Mouse (Mus musculus) midbrain, postnatal 0 days (tissue): ENCODE results near the gene Lbh. TPM values are rescaled to one million over a fixed set of nuclear protein-coding genes. Genes with fewer than 3 reads are reported as not detected.

Experiments
- ATAC-seq: fragments of 200-750 bp; cut with Nextera tagmentation; 2 replicates; pipeline ENCODE4 v1.8.0; 2017; ENCODE audit warnings: moderate number of reproducible peaks, mild to moderate bottlenecking, moderate TSS enrichment, moderate library complexity; ENCODE audit not compliant: low FRiP score
- DNase-seq: peaks from one replicate; pipeline ENCODE4 v3.0.0-alpha.2; 2015; ENCODE audit warnings: low spot score
- H3K27ac ChIP-seq: fragments of 300-500 bp; sonication (generic); 2 replicates; pipeline ENCODE4 v1.5.1; 2014; ENCODE audit warnings: low read depth, mild to moderate bottlenecking, low read length, mixed read lengths
- H3K27me3 ChIP-seq: fragments of 300-500 bp; sonication (generic); 2 replicates; pipeline ENCODE4 v1.6.1; 2014; ENCODE audit warnings: low read length, control low read depth, mixed read lengths; ENCODE audit not compliant: insufficient read depth
- H3K36me3 ChIP-seq: fragments of 300-500 bp; sonication (generic); 2 replicates; pipeline ENCODE4 v1.6.1; 2014; ENCODE audit warnings: low read length, control low read depth, mixed read lengths; ENCODE audit not compliant: insufficient read depth
- H3K4me1 ChIP-seq: fragments of 300-500 bp; sonication (generic); 2 replicates; pipeline ENCODE4 v1.6.1; 2014; ENCODE audit warnings: mild to moderate bottlenecking, control low read depth, antibody characterized with exemption, low read length, mixed read lengths; ENCODE audit not compliant: insufficient read depth
- H3K4me2 ChIP-seq: fragments of 300-500 bp; sonication (generic); 2 replicates; pipeline ENCODE4 v1.6.1; 2014; ENCODE audit warnings: low read depth, mild to moderate bottlenecking, low read length, mixed read lengths; ENCODE audit not compliant: poor library complexity, severe bottlenecking
- H3K4me3 ChIP-seq: fragments of 300-500 bp; sonication (generic); 2 replicates; pipeline ENCODE4 v1.5.1; 2014; ENCODE audit warnings: low read depth, mild to moderate bottlenecking, low read length, moderate library complexity
- H3K9ac ChIP-seq: fragments of 300-500 bp; sonication (generic); replicated peaks from 2 replicates; pipeline ENCODE4 v1.6.1; 2014; ENCODE audit warnings: mild to moderate bottlenecking, low read length, moderate library complexity, mixed read lengths; ENCODE audit not compliant: poor library complexity, severe bottlenecking
- H3K9me3 ChIP-seq: fragments of 300-500 bp; sonication (generic); 2 replicates; pipeline ENCODE4 v1.6.1; 2016; ENCODE audit warnings: low read length, control low read depth
- CTCF ChIP-seq: IDR thresholded peaks from 2 replicates; pipeline ENCODE4 v1.5.1; 2016; ENCODE audit warnings: antibody characterized with exemption, mild to moderate bottlenecking
- WGBS: fragments of 180-500 bp; shearing (Covaris S2); extraction: QIAGEN DNeasy Blood & Tissue Kit; methylation state at CpG from one replicate; pipeline ENCODE4 v1.1.7; 2014; 5-methylcytosine and 5-hydroxymethylcytosine counted together
- polyA plus RNA-seq: library from polyadenylated mRNA; unstranded; fragments of >200 nt; fragmentation: Nextera tagmentation; extraction: Ambion mirVana; gene quantifications from 2 replicates; pipeline ENCODE4 v1.2.1, GENCODE M21; 2015
- total RNA-seq: library from RNA; depleted of rRNA; stranded (reverse); fragments of >200 nt; gene quantifications from 2 replicates; pipeline ENCODE4 v1.2.3, GENCODE M21; 2014

Lbh gene
- total and polyA plus RNA-seq, 2 experiments from 2014 or later: 3.3 to 77.1 TPM

DNA sequence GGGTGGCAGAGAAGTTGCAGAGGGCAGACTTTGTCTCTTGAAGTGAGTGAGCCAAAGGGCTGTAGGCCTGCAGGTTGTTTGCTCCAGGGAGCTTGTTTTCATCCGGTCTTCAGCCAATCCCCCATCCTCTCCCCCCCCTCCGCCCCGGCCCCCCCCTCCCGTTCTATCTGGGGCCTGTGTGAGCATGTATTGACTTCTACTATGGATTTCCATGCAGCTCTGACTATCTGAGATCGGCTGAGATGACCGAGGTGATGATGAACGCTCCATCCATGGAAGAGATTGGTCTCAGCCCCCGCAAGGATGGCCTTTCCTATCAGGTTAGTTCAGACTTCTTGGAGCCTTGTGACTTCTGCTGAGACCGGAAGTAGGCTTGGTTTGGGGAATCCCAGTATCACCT, 2.9 kb downstream of the Lbh start:
- TF ChIP-seq CTCF: no peak
- Histone ChIP-seq H3K4me1 (peaks cover 24% of the 10 kb centered on the region), H3K27me3 (no peaks in the 10 kb centered on the region), H3K4me2 (peak overlapping the region; percentile 47), H3K27ac (no peak overlapping the region), H3K4me3 (no peak overlapping the region), H3K36me3 (peaks cover 9% of the 10 kb centered on the region; the same call in 1 of the 2 replicates), H3K9me3 (no peaks in the 10 kb centered on the region), H3K9ac (no peak overlapping the region)
- 49% methylated on average over 9 of the region's 9 CpGs for WGBS
- DNase-seq: no peak
- no peak for ATAC-seq

DNA sequence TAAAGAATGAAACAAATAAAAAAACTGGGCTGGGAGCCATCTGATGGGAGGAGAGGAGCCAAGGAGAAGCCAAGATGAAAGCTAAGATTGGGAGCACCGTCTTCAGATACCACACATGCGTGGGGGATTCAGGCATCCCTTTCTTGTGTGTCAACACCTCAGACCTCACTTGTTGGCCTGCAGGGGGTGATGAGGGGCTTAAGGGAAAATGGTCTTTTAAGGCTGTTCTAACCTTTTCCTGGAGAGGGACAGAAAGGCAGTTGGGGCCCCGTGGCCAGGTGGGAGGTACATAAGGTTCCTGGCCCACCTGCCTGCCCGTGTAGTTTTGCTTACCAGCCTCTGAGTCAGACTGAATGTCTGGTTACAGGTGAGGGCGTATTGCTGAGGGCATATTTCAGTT, 4.1 kb downstream of the Lbh start:
- peaks cover 13% of the 10 kb centered on the region; the same call in 1 of the 2 replicates for H3K36me3 ChIP-seq
- no peak overlapping the region for H3K4me3 ChIP-seq
- H3K9me3 ChIP-seq: no peaks in the 10 kb centered on the region
- peaks cover 26% of the 10 kb centered on the region for H3K4me1 ChIP-seq
- no peak overlapping the region for H3K9ac ChIP-seq
- no peak overlapping the region for H3K4me2 ChIP-seq
- peak; percentile 23 for TF ChIP-seq CTCF
- no peak overlapping the region for H3K27ac ChIP-seq
- ATAC-seq (no peak), DNase-seq (no peak)
- no peaks in the 10 kb centered on the region for H3K27me3 ChIP-seq
- WGBS: 78% methylated on average over 5 of the region's 5 CpGs

DNA sequence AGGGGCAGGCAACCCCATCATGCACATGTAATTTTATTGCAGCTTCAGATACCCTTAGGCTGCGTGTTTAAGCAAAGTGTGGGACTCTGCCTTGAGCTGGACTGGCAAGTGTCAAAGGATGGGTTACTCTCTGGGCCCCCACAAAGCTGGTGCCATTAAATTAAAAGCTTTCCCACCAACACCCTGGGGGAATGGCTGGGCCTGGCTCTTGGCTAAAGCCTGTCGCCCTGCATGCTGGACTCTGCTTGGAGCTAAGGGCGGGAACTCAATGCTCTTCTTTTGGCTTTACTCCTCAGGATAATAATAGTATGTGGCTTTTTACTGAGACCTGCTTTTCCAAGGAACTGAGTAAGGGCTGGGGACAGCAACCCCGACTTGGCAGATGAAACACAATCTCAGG, 5.2 kb downstream of the Lbh start:
- TF ChIP-seq CTCF: no peak
- Histone ChIP-seq H3K9ac (no peak overlapping the region), H3K4me2 (no peak overlapping the region), H3K27me3 (no peaks in the 10 kb centered on the region), H3K4me1 (peaks cover 26% of the 10 kb centered on the region), H3K4me3 (no peak overlapping the region), H3K36me3 (peaks cover 13% of the 10 kb centered on the region; the same call in 1 of the 2 replicates), H3K9me3 (no peaks in the 10 kb centered on the region), H3K27ac (no peak overlapping the region)
- ATAC-seq (no peak), DNase-seq (no peak)
- WGBS: 91% methylated on average over 4 of the region's 4 CpGs

DNA sequence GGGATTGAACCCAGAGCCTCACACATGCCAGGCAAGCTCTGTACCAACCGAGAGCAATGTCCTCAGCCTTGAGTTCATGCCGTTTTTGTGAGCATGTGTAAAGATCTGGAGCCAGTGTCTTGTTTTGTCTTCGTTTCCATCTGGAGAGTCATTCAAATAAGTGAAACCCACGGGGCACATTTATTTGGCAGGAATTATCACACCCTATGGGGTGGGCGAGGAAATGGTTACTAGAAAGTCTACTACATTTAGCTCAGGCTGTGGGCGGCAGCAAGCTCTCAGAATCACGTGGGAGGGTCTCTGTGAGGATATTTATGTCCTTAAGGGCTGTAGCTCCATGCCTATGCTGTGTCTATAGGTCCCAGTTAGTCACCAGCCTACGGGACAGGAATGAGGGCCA, 6.2 kb downstream of the Lbh start:
- peaks cover 26% of the 10 kb centered on the region for H3K4me1 ChIP-seq
- no peak overlapping the region for H3K27ac ChIP-seq
- WGBS: 81% methylated on average over 8 of the region's 8 CpGs
- DNase-seq: no peak
- no peak for TF ChIP-seq CTCF
- 0 out of 2 replicates have a peak overlapping the region, but pooled peaks have one; percentile 19 for H3K9ac ChIP-seq
- no peak overlapping the region for H3K4me2 ChIP-seq
- ATAC-seq: no peak
- H3K27me3 ChIP-seq: no peaks in the 10 kb centered on the region
- no peaks in the 10 kb centered on the region for H3K9me3 ChIP-seq
- peaks cover 13% of the 10 kb centered on the region; the same call in 1 of the 2 replicates for H3K36me3 ChIP-seq
- no peak overlapping the region for H3K4me3 ChIP-seq

DNA sequence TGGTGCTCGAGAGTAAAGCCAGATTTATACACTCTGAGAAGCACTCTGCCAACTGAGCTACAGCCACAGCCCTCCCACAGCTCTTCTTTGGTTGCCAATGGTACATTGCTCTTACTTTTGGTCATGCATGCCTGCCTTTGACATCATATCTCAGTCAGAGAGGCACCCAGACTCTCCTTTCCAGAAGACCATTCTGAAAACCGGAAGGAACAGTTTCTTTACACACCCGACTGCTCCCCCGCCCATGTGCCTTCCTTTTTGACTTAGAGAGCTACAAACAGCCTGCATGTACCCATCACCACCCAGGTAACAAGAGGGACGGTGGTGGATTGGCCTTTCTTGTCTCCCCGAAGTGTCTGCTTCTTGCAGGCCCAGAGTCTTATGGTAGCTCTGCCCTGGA, 7.0 kb downstream of the Lbh start:
- peak overlapping the region; percentile 44; the same call in 1 of the 2 replicates for H3K9ac ChIP-seq
- peak overlapping the region; percentile 64; the same call in 1 of the 2 replicates for H3K27ac ChIP-seq
- ATAC-seq: no peak
- peaks cover 24% of the 10 kb centered on the region for H3K4me1 ChIP-seq
- H3K27me3 ChIP-seq: no peaks in the 10 kb centered on the region
- H3K4me3 ChIP-seq: no peak overlapping the region
- H3K36me3 ChIP-seq: peaks cover 13% of the 10 kb centered on the region; the same call in 1 of the 2 replicates
- TF ChIP-seq CTCF: no peak
- no peak overlapping the region for H3K4me2 ChIP-seq
- H3K9me3 ChIP-seq: no peaks in the 10 kb centered on the region
- peak; percentile 27 for DNase-seq
- 84% methylated on average over 6 of the region's 6 CpGs for WGBS

DNA sequence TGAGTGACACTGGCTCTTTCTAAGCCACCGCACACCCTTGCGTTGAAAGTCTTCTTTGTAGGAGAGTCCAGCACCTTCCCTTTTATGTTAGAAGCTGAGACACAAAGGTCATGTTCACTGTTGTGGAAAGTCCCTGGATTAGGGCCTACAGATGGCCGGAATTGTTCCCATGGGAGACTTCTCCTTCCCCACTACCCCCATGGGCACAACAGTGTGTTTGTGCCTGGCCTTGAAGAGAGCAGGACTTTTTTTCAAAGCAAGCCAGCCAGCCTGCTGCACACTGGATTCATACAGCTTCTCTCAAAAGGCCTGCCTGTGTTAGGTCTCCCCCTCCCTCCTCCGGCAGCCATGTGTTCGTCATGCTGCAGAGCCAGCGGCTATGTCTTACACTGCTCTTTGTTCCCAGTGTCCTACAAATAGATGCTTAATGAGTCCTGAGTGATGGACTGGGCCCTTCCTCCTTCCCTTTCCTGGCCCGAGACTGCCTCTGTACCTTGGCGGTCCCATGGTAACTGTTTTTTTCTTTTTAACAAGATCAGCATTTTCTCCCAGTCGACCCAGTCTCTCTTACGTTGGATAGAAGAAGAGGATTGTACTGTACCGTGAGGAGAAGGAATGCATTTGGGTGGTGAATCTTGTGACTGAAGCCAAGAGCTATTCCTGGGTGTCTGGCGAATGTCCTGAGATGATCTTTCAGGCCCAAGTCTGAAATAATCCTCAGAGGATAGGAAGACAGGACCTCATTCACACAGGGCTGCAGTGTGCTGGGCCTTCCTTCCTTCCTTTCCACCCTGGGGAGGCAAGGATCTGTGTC, 7.9 kb downstream of the Lbh start:
- WGBS: 17% methylated on average over 12 of the region's 12 CpGs
- TF ChIP-seq CTCF: no peak
- Histone ChIP-seq H3K4me3 (no peak overlapping the region), H3K27ac (peak overlapping the region; percentile 64), H3K9ac (no peak overlapping the region), H3K27me3 (no peaks in the 10 kb centered on the region), H3K4me1 (peaks cover 24% of the 10 kb centered on the region), H3K9me3 (no peaks in the 10 kb centered on the region), H3K36me3 (peaks cover 13% of the 10 kb centered on the region; the same call in 1 of the 2 replicates), H3K4me2 (peak overlapping the region; percentile 26; the same call in 1 of the 2 replicates)
- ATAC-seq (peak; percentile 91), DNase-seq (peak; percentile 87)
